Mouse (Mus musculus) left cerebral cortex, postnatal 10 days (tissue): ENCODE results near the gene C1qa. TPM values are rescaled to one million over a fixed set of nuclear protein-coding genes. Genes with fewer than 3 reads are reported as not detected.

Experiments
- DNase-seq, 2 experiments: peaks; one replicate each; pipeline ENCODE4 v3.0.0; 2021 to 2022; ENCODE audit warnings: low spot score in 2 of 2, mixed read lengths in 1 of 2; ENCODE audit errors: extremely low spot score in 1 of 2
- intact Hi-C: fragments of 180-260 bp; cut with DNase I; formaldehyde crosslinking; loops from one replicate; pipeline ENCODE4 v1.15.1; 2025
- total RNA-seq, 2 experiments: library from RNA; stranded (reverse); gene quantifications; 2 replicates each; pipeline ENCODE4 v1.2.3; 2021

The C1qa gene
- total RNA-seq, 2 experiments from 2014 or later, result 29.6 to 38.8 TPM

DNA sequence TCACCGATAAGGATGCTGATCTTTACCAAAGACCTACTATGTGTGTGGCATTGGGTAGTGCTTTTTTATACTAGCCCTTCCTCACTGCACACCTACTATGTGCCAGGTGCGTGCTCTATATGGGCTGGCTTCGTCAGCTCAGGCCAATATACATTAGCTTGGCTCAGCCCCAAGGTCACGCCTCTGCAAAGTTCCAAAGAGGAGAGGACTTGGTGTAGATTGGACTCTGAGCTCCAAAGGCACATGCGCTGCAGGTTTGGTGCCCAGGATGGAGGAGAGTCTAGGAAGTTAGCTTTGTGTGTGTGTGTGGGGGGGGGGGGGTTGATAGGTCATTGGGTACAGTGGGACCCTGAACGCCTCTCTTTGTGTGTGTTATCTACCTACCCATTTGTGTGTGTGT lies 30.2 kb downstream of the C1qa start:
- DNase-seq, result no peak
- intact Hi-C loops, result no loop called here

DNA sequence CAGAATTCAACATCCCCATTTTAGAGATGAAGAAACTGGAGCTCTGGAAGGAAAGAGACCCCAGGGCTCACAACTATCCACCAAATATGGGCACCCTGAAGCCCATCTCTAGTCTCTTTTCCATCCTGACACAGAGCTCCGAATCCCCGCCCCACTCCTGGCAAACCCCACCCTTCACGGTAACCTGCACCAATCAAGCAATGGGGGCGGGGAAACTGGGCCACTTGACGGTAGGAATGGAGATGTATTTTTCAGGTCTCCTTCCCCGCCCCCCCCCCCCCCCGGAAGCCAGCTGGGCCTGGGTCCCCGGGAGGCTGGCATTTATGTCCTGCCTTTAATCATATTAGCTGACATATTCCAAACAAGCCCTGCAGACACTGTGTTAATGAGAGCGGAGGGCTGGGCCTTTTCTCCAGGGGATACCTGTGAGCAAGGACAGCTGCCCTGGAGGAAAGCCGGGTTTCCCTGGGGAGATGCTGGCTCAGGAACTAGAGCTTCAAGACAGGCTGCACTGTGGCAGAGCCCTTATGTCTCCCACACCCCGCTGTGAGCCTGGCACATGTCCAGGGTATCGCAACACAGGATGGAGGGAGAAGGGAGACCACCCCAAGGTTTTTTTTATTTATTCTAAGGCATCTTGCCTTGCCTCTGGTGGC lies 30.8 kb downstream of the C1qa start:
- peak in 1 of 2 experiments; percentile 57 for DNase-seq
- intact Hi-C loops, result no loop called here

DNA sequence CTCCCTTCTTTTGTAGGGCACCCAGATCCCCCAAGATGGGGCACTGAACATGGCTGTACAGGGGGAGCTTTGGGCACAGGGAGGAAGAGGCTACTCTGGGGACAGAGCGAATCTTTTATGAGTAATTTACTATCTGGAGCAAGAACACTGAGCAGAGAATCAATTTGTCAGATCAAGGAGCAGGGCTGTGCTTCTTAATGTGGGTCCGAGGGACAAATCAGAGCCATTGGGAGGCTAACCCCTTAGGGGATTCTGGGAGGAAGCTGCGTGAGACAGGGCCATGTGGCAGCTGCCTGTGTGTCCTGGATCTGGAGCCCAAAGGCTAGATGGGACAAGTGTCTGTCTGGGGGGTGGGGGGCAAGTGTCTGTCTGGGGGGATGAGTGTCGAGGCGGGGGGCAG lies 33.1 kb downstream of the C1qa start:
- intact Hi-C loops, result no loop called here
- DNase-seq, result no peak

- no peak for DNase-seq
- intact Hi-C loops, result no loop called here
Observed at GRCm38 (mm10) chr4:136864751-136865470, 33.7 kb downstream of the C1qa start.

- intact Hi-C loops, result no loop called here
- DNase-seq, result no peak
Observed at GRCm38 (mm10) chr4:136863517-136863916, 35.1 kb downstream of the C1qa start.

DNA sequence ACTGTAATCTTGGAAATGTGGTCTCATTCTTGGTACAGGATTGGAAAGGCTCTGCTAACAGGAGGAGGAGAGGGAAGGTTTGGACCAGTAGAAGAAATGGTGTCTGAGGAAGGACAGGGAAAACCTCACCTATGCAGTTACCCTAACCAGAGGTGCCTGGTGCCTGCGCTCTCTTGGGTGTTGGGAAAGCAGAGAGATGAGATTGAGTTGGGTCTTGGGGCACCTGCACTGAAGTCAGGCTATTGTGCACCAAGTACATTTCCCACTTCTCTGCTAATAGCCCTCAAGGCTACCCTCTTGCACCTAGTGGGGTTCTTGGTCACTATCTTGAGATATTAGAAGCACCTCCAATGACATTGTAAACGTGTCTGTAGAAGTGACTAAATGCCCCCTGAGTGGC lies 36.2 kb downstream of the C1qa start:
- intact Hi-C loops, result no loop called here
- no peak for DNase-seq

GRCm38 (mm10) chr4:136861806-136862205 lies 36.8 kb downstream of the C1qa start:
- intact Hi-C loops, result no loop called here
- peak in 1 of 2 experiments; percentile 35 for DNase-seq

DNA sequence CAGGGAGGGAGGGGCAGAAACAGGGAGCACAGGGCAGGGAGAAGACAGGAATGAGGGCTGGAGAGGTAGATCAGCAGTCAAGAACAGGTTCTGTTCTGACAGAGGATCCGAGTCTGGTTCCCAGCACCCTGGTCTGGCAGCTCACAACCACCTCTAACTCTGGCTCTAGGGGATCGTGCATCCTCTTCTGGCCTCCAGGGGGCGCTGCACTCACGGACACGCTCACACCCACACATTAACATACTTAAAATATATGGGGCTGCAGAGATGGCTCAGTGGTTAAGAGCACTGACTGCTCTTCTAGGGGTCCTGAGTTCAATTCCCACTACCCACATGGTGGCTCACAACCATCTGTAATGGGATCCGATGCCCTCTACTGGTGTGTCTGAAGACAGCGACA lies 38.6 kb downstream of the C1qa start:
- no peak for DNase-seq
- intact Hi-C loops, result no loop called here

- intact Hi-C loops, result no loop called here
- DNase-seq, result no peak
Observed at GRCm38 (mm10) chr4:136855081-136855480, 43.5 kb downstream of the C1qa start.

- intact Hi-C loops, result no loop called here
- DNase-seq, result no peak
Observed at GRCm38 (mm10) chr4:136852989-136853388, 45.6 kb downstream of the C1qa start.

DNA sequence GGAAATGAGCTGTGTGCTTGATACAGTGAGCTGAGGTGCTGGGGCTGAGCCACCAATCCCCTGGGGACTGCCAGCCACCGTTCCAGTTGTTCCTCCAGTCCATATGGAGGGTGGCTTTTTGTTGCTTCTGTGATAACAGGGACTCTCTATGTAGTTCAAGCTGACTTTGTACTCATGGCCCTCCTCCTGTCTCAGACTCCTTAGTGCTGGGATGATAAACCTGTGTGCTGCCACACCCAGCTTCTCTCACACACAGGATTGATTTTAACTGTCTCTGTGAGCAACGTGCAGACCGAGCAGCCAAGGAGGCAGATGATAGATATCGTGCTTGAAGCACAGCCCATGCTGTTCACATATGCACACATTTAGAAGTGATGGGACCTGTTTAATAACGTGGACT lies 46.5 kb downstream of the C1qa start:
- intact Hi-C loops, result no loop called here
- no peak for DNase-seq

DNA sequence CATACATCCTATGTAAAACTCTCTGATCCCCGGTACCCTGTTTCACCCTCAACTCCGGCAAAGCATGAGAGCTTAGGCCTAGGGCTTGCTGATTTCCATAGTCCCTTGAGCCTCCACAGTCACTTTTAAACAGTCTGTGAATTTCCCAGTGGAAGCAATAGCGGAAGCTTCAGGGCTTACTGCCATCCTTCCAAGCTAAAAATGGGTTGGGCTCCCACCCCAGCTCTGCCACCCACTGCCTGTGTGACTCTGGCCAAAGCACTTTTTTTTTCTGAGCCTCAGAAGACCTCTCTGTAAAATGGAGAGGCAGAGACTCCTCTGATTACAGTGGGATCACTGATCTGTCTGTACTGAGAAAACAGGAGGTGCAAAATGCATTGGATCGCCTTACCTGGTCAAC lies 50.0 kb downstream of the C1qa start:
- DNase-seq, result no peak
- intact Hi-C loops, result no loop called here

- DNase-seq, result no peak
- intact Hi-C loops, result no loop called here
Observed at GRCm38 (mm10) chr4:136847166-136847565, 51.4 kb downstream of the C1qa start.

Other genes starting within 250 kb of the C1qa start
- gene Ephb2, start 62.8 kb downstream of the C1qa start, total RNA-seq, result 10 to 100 TPM; 45.5 to 46.0 TPM
- gene C1qb, start 12.6 kb downstream of the C1qa start, total RNA-seq, result 10 to 100 TPM; 32.0 to 36.7 TPM
- gene C1qc, start 5.7 kb downstream of the C1qa start, total RNA-seq, result 10 to 100 TPM; 30.0 to 36.2 TPM
- 10 to 100 TPM; 13.5 to 15.0 TPM for gene Epha8, start 58.0 kb upstream of the C1qa start, total RNA-seq
- gene Zbtb40, start 150.0 kb upstream of the C1qa start, total RNA-seq, result 1 to 10 TPM; 6.6 to 7.2 TPM